Mouse (Mus musculus) neural tube, embryonic 15.5 days (tissue): Measurements from ENCODE around the gene Amigo1. TPM values are rescaled to one million over a fixed set of nuclear protein-coding genes. Genes with fewer than 3 reads are reported as not detected.

Experiments used
- ATAC-seq: fragments of 200-750 bp; cut with Nextera tagmentation; 2 replicates; pipeline ENCODE4 v1.8.0; 2017; ENCODE audit warnings: mild to moderate bottlenecking, moderate TSS enrichment, moderate library complexity; ENCODE audit not compliant: low FRiP score
- H3K27ac ChIP-seq: fragments of 300-500 bp; sonication (generic); replicated peaks from 2 replicates; pipeline ENCODE4 v1.5.1; 2015; ENCODE audit warnings: mild to moderate bottlenecking, inconsistent platforms
- H3K27me3 ChIP-seq: fragments of 300-500 bp; sonication (generic); replicated peaks from 2 replicates; pipeline ENCODE4 v1.6.1; 2015; ENCODE audit warnings: inconsistent platforms
- H3K36me3 ChIP-seq: fragments of 300-500 bp; sonication (generic); 2 replicates; pipeline ENCODE4 v1.6.1; 2015; ENCODE audit warnings: inconsistent platforms
- H3K4me1 ChIP-seq: fragments of 300-500 bp; sonication (generic); 2 replicates; pipeline ENCODE4 v1.6.1; 2015; ENCODE audit warnings: inconsistent platforms
- H3K4me2 ChIP-seq: fragments of 300-500 bp; sonication (generic); 2 replicates; pipeline ENCODE4 v1.6.1; 2015; ENCODE audit warnings: inconsistent platforms, mild to moderate bottlenecking, moderate library complexity
- H3K4me3 ChIP-seq: fragments of 300-500 bp; sonication (generic); replicated peaks from 2 replicates; pipeline ENCODE4 v1.5.1; 2015; ENCODE audit warnings: mild to moderate bottlenecking, inconsistent platforms
- H3K9ac ChIP-seq: fragments of 300-500 bp; sonication (generic); replicated peaks from 2 replicates; pipeline ENCODE4 v1.6.1; 2015; ENCODE audit warnings: mild to moderate bottlenecking, inconsistent platforms
- H3K9me3 ChIP-seq: fragments of 300-500 bp; sonication (generic); replicated peaks from 2 replicates; pipeline ENCODE4 v1.6.1; 2016; ENCODE audit warnings: inconsistent platforms
- WGBS: fragments of 180-500 bp; shearing (Covaris S2); methylation state at CpG from one replicate; pipeline ENCODE4 v1.1.7; 2015; ENCODE audit warnings: mixed read lengths; 5-methylcytosine and 5-hydroxymethylcytosine counted together
- polyA plus RNA-seq: library from polyadenylated mRNA; unstranded; fragments of >200 nt; fragmentation: Nextera tagmentation; extraction: Ambion mirVana; gene quantifications from 2 replicates; pipeline ENCODE4 v1.2.1, GENCODE M21; 2015

Gene Amigo1
- polyA plus RNA-seq = 10.2 and 14.4 TPM in 2 replicates

GRCm38 (mm10) chr3:108186098-108187047, at the start of gene Amigo1:
Gene Amigo1 (plus strand): TSS chr3:108186335.
- Histone ChIP-seq H3K4me1 (peaks cover 52% of the 10 kb centered on the region), H3K36me3 (peaks cover 6% of the 10 kb centered on the region; the same call in 1 of the 2 replicates), H3K4me3 (peak within 1 kb of the TSS; percentile 76), H3K9ac (peak within 1 kb of the TSS; percentile 82), H3K9me3 (no peaks in the 10 kb centered on the region), H3K27ac (peak within 1 kb of the TSS; percentile 75), H3K4me2 (peak within 1 kb of the TSS; percentile 85), H3K27me3 (peaks cover 3% of the 10 kb centered on the region; the same call in 1 of the 2 replicates)
- peak; percentile 72 for ATAC-seq
- 1% methylated on average over 58 of the region's 100 CpGs for WGBS

GRCm38 (mm10) chr3:108139113-108139512, 47.0 kb upstream of the Amigo1 start:
- Histone ChIP-seq H3K27me3 (no peaks in the 10 kb centered on the region), H3K36me3 (no peaks in the 10 kb centered on the region; the same call in 1 of the 2 replicates), H3K27ac (no peak overlapping the region), H3K4me1 (peaks cover 23% of the 10 kb centered on the region), H3K9ac (no peak overlapping the region), H3K4me3 (no peak overlapping the region), H3K4me2 (no peak overlapping the region), H3K9me3 (no peaks in the 10 kb centered on the region)
- no peak for ATAC-seq
- WGBS = 87% methylated on average over 1 of the region's 1 CpGs

- Histone ChIP-seq H3K4me2 (no peak overlapping the region), H3K9ac (no peak overlapping the region), H3K36me3 (no peaks in the 10 kb centered on the region; the same call in 1 of the 2 replicates), H3K4me1 (peaks cover 25% of the 10 kb centered on the region), H3K27ac (no peak overlapping the region), H3K9me3 (no peaks in the 10 kb centered on the region), H3K4me3 (no peak overlapping the region), H3K27me3 (no peaks in the 10 kb centered on the region)
- ATAC-seq = no peak
- 83% methylated on average over 4 of the region's 4 CpGs for WGBS
Observed at GRCm38 (mm10) chr3:108140786-108141185, 45.3 kb upstream of the Amigo1 start.

GRCm38 (mm10) chr3:108145534-108146445, 40.3 kb upstream of the Amigo1 start, which contains the start of gene Gnai3:
Gene Gnai3 (minus strand): TSS chr3:108146146.
- Histone ChIP-seq H3K4me3 (peak within 1 kb of the TSS; percentile 96), H3K4me2 (peak within 1 kb of the TSS; percentile 63), H3K36me3 (no peaks in the 10 kb centered on the region), H3K9ac (peak within 1 kb of the TSS; percentile 95), H3K4me1 (peaks cover 33% of the 10 kb centered on the region), H3K27ac (peak within 1 kb of the TSS; percentile 96), H3K9me3 (no peaks in the 10 kb centered on the region), H3K27me3 (no peaks in the 10 kb centered on the region)
- WGBS = under 1% methylated on average over 58 of the region's 63 CpGs
- peak; percentile 92 for ATAC-seq

GRCm38 (mm10) chr3:108146671-108147070, 39.5 kb upstream of the Amigo1 start:
- Histone ChIP-seq H3K4me2 (peak overlapping the region; percentile 63), H3K27ac (peak overlapping the region; percentile 96; the same call in 1 of the 2 replicates), H3K9ac (peak overlapping the region; percentile 95), H3K4me1 (peaks cover 33% of the 10 kb centered on the region), H3K27me3 (no peaks in the 10 kb centered on the region), H3K36me3 (no peaks in the 10 kb centered on the region), H3K9me3 (no peaks in the 10 kb centered on the region), H3K4me3 (peak overlapping the region; percentile 96)
- WGBS = 63% methylated on average over 5 of the region's 5 CpGs
- ATAC-seq = no peak

GRCm38 (mm10) chr3:108147386-108148235, 38.5 kb upstream of the Amigo1 start:
- no peaks in the 10 kb centered on the region for H3K36me3 ChIP-seq
- no peak overlapping the region for H3K9ac ChIP-seq
- H3K4me2 ChIP-seq = 0 out of 2 replicates have a peak overlapping the region, but pooled peaks have one; percentile 3
- H3K27ac ChIP-seq = no peak overlapping the region
- H3K9me3 ChIP-seq = no peaks in the 10 kb centered on the region
- peaks cover 33% of the 10 kb centered on the region for H3K4me1 ChIP-seq
- WGBS = 70% methylated on average over 11 of the region's 11 CpGs
- ATAC-seq = peak; percentile 56; the same call in 1 of the 2 replicates
- H3K27me3 ChIP-seq = no peaks in the 10 kb centered on the region
- H3K4me3 ChIP-seq = no peak overlapping the region

- no peaks in the 10 kb centered on the region for H3K27me3 ChIP-seq
- no peaks in the 10 kb centered on the region for H3K36me3 ChIP-seq
- H3K9me3 ChIP-seq = no peaks in the 10 kb centered on the region
- no peak overlapping the region for H3K27ac ChIP-seq
- no peak overlapping the region for H3K4me2 ChIP-seq
- H3K9ac ChIP-seq = no peak overlapping the region
- no peak overlapping the region for H3K4me3 ChIP-seq
- no peak for ATAC-seq
- H3K4me1 ChIP-seq = peaks cover 17% of the 10 kb centered on the region
- WGBS = 96% methylated on average over 3 of the region's 3 CpGs
Observed at GRCm38 (mm10) chr3:108152290-108152689, 33.8 kb upstream of the Amigo1 start.

GRCm38 (mm10) chr3:108154656-108155055, 31.5 kb upstream of the Amigo1 start, which contains the start of gene Gpr61:
Gene Gpr61 (minus strand): TSS chr3:108154882.
- ATAC-seq = peak; percentile 79
- Histone ChIP-seq H3K4me3 (peak within 1 kb of the TSS; percentile 44), H3K4me2 (peak within 1 kb of the TSS; percentile 58), H3K27ac (peak within 1 kb of the TSS; percentile 70), H3K4me1 (peaks cover 28% of the 10 kb centered on the region), H3K9me3 (no peaks in the 10 kb centered on the region), H3K27me3 (no peaks in the 10 kb centered on the region), H3K36me3 (no peaks in the 10 kb centered on the region), H3K9ac (peak within 1 kb of the TSS; percentile 59)
- 42% methylated on average over 4 of the region's 4 CpGs for WGBS

GRCm38 (mm10) chr3:108158383-108159037, 27.6 kb upstream of the Amigo1 start:
- ATAC-seq = peak; percentile 33
- H3K27me3 ChIP-seq = no peaks in the 10 kb centered on the region
- 40% methylated on average over 9 of the region's 9 CpGs for WGBS
- peak overlapping the region; percentile 17; the same call in 1 of the 2 replicates for H3K9ac ChIP-seq
- H3K4me2 ChIP-seq = no peak overlapping the region
- H3K4me3 ChIP-seq = no peak overlapping the region
- no peaks in the 10 kb centered on the region for H3K36me3 ChIP-seq
- H3K9me3 ChIP-seq = no peaks in the 10 kb centered on the region
- H3K4me1 ChIP-seq = peaks cover 27% of the 10 kb centered on the region
- H3K27ac ChIP-seq = peak overlapping the region; percentile 56

- peaks cover 43% of the 10 kb centered on the region for H3K4me1 ChIP-seq
- H3K36me3 ChIP-seq = no peaks in the 10 kb centered on the region
- whole genome bisulfite sequencing = 67% methylated on average over 5 of the region's 5 CpGs
- ATAC-seq = no peak
- H3K27ac ChIP-seq = no peak overlapping the region
- no peaks in the 10 kb centered on the region for H3K9me3 ChIP-seq
- H3K9ac ChIP-seq = no peak overlapping the region
- no peak overlapping the region for H3K4me3 ChIP-seq
- H3K4me2 ChIP-seq = no peak overlapping the region
- no peaks in the 10 kb centered on the region for H3K27me3 ChIP-seq
Observed at GRCm38 (mm10) chr3:108164091-108164490, 22.0 kb upstream of the Amigo1 start.
